Mouse (Mus musculus): Measurements from ENCODE around the gene Zfp94.

DNA sequence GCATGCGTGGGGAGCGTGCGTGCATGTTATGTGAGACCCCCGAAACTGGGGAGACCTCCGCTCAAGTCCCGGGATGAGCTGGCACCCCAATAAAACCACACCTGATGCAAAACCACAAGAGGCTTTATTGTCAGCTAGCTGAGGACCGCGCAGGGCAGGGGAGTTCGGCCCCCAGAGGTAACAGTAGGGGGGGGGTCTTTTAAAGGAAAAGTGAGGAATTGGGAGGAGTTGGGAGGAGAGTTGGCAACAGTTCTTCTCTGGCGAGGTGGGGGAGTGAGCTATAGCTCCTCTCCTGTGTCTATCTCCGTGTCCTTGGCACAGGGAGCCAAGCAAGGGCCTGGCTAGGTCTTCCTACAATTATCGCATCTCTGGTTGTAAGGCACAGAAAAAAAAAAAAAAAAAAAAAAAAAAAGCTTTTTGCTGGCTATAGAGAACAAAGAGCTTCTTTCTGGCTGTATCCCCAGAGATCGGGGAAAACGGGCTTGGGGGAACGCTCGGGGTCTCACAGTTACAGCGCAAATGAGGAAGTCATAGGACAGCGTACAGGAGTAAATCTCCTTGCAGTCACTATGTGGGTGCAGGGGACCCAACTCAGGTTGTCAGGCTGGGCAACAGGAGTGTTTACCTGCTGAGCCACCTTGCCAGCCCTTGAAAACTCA, 16.5 kb downstream of the Zfp94 start:
- TF ChIP-seq CTCF (IDR thresholded peaks at IDR 0.05) (no peak), EP300 (IDR thresholded peaks at IDR 0.05) (no peak)

Data from lung, postnatal 0 days (tissue).